Mouse (Mus musculus) liver, embryonic 13.5 days (tissue): ENCODE data around the gene Pum1. TPM values are rescaled to one million over a fixed set of nuclear protein-coding genes. Genes with fewer than 3 reads are reported as not detected.

Source experiments
- ATAC-seq: fragments of 200-750 bp; cut with Nextera tagmentation; 2 replicates; pipeline ENCODE4 v1.8.0; 2017; ENCODE audit warnings: low read depth, mild to moderate bottlenecking, moderate number of reproducible peaks, moderate library complexity
- DNase-seq: peaks from one replicate; pipeline ENCODE4 v3.0.0; 2022
- H3K27ac ChIP-seq: fragments of 300-500 bp; sonication (generic); 2 replicates; pipeline ENCODE4 v1.5.1; 2015; ENCODE audit warnings: moderate library complexity, mild to moderate bottlenecking, inconsistent platforms
- H3K27me3 ChIP-seq: fragments of 300-500 bp; sonication (generic); 2 replicates; pipeline ENCODE4 v1.6.1; 2015; ENCODE audit warnings: mild to moderate bottlenecking, inconsistent platforms
- H3K36me3 ChIP-seq: fragments of 300-500 bp; sonication (generic); 2 replicates; pipeline ENCODE4 v1.6.1; 2015; ENCODE audit warnings: mild to moderate bottlenecking, inconsistent platforms
- H3K4me1 ChIP-seq: fragments of 300-500 bp; sonication (generic); replicated peaks from 2 replicates; pipeline ENCODE4 v1.6.1; 2015; ENCODE audit warnings: inconsistent platforms
- H3K4me2 ChIP-seq: fragments of 300-500 bp; sonication (generic); 2 replicates; pipeline ENCODE4 v1.6.1; 2015; ENCODE audit warnings: inconsistent platforms, mild to moderate bottlenecking, moderate library complexity
- H3K4me3 ChIP-seq: fragments of 300-500 bp; sonication (generic); replicated peaks from 2 replicates; pipeline ENCODE4 v1.5.1; 2015; ENCODE audit warnings: mild to moderate bottlenecking, inconsistent platforms
- H3K9ac ChIP-seq: fragments of 300-500 bp; sonication (generic); 2 replicates; pipeline ENCODE4 v1.6.1; 2015; ENCODE audit warnings: mild to moderate bottlenecking, inconsistent platforms
- H3K9me3 ChIP-seq: fragments of 300-500 bp; sonication (generic); replicated peaks from 2 replicates; pipeline ENCODE4 v1.6.1; 2016; ENCODE audit warnings: inconsistent platforms
- WGBS: fragments of 180-500 bp; shearing (Covaris S2); methylation state at CpG from one replicate; pipeline ENCODE4 v1.1.7; 2015; ENCODE audit not compliant: insufficient replicate concordance; 5-methylcytosine and 5-hydroxymethylcytosine counted together
- polyA plus RNA-seq: library from polyadenylated mRNA; unstranded; fragments of >200 nt; fragmentation: Nextera tagmentation; extraction: Ambion mirVana; gene quantifications from 2 replicates; pipeline ENCODE4 v1.2.1, GENCODE M21; 2015

Pum1 gene
- polyA plus RNA-seq, 1 experiment from 2014 or later, result 29.7 TPM

DNA sequence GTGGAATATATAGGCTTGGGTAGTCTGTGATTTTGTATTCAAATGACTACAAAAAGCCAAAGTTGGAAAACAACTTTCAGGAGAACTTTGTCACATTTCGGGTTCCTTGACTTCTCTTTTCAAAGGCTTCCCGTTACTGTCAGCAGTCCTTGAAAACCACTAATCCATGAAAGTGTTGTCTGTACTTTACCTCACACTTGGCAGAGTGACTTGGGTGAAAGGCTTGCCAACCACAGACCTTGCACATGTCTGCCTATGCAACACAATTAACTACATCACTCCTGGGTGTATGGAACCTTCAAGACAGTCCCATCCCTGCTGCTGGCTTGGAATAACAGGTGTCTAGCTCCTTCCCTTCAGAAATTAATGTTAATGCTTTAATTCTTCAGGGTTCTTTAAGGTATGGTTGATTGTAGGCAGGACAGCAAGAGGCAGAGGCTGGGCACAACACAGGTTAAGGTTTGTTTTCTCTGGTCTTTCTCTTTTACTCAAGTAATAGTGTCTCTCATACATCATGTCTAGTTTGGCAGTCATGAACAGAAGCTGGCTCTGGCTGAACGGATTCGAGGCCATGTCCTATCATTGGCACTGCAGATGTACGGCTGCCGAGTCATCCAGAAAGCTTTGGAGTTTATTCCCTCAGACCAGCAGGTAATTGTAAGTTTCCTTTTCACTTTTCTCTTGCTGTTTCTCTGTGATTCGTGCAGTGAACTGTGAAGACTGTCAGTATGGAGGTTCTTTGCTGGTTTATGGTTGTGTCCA, 102.5 kb downstream of the Pum1 start:
- 84% methylated on average over 7 of the region's 7 CpGs for WGBS
- Histone ChIP-seq H3K9ac (no peak overlapping the region), H3K36me3 (peaks cover 99% of the 10 kb centered on the region), H3K9me3 (no peaks in the 10 kb centered on the region), H3K4me3 (no peak overlapping the region), H3K4me2 (no peak overlapping the region), H3K4me1 (peaks cover 8% of the 10 kb centered on the region), H3K27ac (no peak overlapping the region), H3K27me3 (no peaks in the 10 kb centered on the region)
- no peak for ATAC-seq
- no peak for DNase-seq

DNA sequence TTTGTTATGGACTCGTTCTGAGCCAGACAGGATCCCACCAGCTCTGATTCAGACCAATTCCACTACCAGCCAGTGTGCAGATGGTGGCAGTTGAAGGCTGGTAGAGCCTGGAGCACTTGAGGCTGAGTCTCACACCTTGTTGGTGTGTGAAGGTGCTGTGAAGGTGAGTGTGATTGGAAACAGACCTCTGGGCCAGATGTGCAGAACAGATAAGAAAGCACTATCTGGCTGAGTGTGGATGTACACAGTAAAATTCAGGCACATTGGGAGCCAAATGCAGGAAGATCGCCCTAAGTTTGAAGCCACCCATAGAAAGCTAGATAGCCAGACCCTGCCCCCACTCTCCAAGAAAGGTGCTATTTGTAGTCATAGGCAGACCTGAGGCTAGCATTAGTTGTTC, 103.3 kb downstream of the Pum1 start:
- Histone ChIP-seq H3K4me1 (peaks cover 8% of the 10 kb centered on the region), H3K9ac (no peak overlapping the region), H3K4me3 (no peak overlapping the region), H3K4me2 (no peak overlapping the region), H3K9me3 (no peaks in the 10 kb centered on the region), H3K27me3 (no peaks in the 10 kb centered on the region), H3K36me3 (peaks cover 99% of the 10 kb centered on the region), H3K27ac (no peak overlapping the region)
- WGBS, result 70% methylated on average over 2 of the region's 2 CpGs
- ATAC-seq (0 out of 2 replicates have a peak, but pooled peaks have one; percentile 30), DNase-seq (no peak)

DNA sequence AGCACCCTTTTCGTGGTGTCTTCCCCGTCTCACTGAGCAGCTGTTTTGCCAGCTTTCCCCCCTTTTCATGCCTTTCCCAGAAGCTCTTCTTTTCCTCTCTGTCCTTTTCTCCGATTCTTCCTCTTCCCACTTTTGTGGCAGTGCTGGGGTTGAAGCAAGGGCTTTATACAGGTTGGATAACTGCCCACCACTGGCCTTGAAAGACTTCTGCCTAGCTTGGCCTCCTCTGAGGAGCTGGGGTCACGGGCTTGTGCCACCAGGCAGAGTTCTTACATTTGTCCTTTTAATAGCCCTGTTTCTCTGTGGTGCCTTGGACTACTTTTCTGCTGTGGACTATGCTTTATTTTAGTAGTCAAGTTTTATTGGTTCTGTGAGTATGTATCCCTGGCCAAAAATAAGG, 103.8 kb downstream of the Pum1 start:
- H3K4me3 ChIP-seq, result no peak overlapping the region
- no peak overlapping the region for H3K27ac ChIP-seq
- peaks cover 8% of the 10 kb centered on the region for H3K4me1 ChIP-seq
- H3K4me2 ChIP-seq, result no peak overlapping the region
- H3K27me3 ChIP-seq, result no peaks in the 10 kb centered on the region
- 82% methylated on average over 4 of the region's 4 CpGs for WGBS
- peaks cover 99% of the 10 kb centered on the region for H3K36me3 ChIP-seq
- no peaks in the 10 kb centered on the region for H3K9me3 ChIP-seq
- DNase-seq (no peak), ATAC-seq (no peak)
- H3K9ac ChIP-seq, result no peak overlapping the region

- Histone ChIP-seq H3K9ac (no peak overlapping the region), H3K27me3 (no peaks in the 10 kb centered on the region), H3K9me3 (no peaks in the 10 kb centered on the region), H3K4me2 (no peak overlapping the region), H3K4me1 (no peaks in the 10 kb centered on the region), H3K36me3 (peaks cover 95% of the 10 kb centered on the region), H3K4me3 (no peak overlapping the region), H3K27ac (no peak overlapping the region)
- ATAC-seq (no peak), DNase-seq (no peak)
- 95% methylated on average over 4 of the region's 4 CpGs for WGBS
These were observed 110.8 kb downstream of the Pum1 start for GRCm38 (mm10) chr4:130773899-130774298.

DNA sequence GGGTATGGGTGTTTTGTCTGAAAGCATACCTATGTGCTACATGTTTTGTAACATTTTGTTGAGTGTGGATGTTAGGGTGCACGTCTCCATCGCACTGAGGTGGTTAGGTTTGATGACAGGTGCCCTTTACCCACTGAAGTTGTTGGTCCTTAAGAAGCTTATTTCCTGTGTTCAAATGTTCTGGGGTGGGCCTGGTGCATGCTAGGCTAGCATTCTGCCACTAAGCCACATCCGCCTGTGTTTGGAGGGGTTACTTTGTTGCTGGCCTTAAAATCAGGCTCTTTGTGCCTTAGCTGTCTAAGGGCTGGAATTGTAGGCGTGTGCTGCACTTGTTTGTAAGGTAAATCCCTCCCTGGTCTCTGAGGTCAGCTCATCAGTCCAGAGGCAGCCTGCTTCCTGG, 111.7 kb downstream of the Pum1 start:
- Histone ChIP-seq H3K27ac (no peak overlapping the region), H3K27me3 (no peaks in the 10 kb centered on the region), H3K9ac (no peak overlapping the region), H3K9me3 (no peaks in the 10 kb centered on the region), H3K4me3 (no peak overlapping the region), H3K4me2 (no peak overlapping the region), H3K4me1 (no peaks in the 10 kb centered on the region), H3K36me3 (peaks cover 96% of the 10 kb centered on the region)
- DNase-seq, result no peak
- WGBS, result 91% methylated on average over 4 of the region's 4 CpGs
- ATAC-seq, result no peak

DNA sequence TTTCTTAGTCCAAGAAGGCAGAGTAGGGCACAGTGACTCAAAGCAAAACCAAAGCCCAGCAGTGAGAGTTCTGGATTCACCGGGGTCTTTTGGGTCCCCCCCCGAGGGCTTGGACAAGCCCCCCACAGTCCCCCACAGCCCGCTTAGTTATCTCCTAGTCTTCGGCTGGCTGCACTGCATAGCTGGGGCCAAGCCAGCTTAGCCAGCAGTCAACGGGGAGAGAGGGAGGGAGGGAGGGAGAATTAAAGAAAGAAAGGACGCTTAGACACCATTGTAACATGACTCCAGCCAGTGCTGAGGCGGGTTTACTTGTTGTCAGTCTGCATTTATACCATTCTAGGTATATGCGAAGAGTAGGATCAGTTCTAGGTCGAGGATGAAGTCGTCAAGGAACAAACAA, 114.5 kb downstream of the Pum1 start:
- H3K4me2 ChIP-seq, result no peak overlapping the region
- no peak overlapping the region for H3K9ac ChIP-seq
- peaks cover 94% of the 10 kb centered on the region for H3K36me3 ChIP-seq
- H3K4me1 ChIP-seq, result no peaks in the 10 kb centered on the region
- H3K4me3 ChIP-seq, result no peak overlapping the region
- ATAC-seq (no peak), DNase-seq (no peak)
- H3K27ac ChIP-seq, result no peak overlapping the region
- WGBS, result 85% methylated on average over 10 of the region's 10 CpGs
- H3K9me3 ChIP-seq, result no peaks in the 10 kb centered on the region
- H3K27me3 ChIP-seq, result no peaks in the 10 kb centered on the region

DNA sequence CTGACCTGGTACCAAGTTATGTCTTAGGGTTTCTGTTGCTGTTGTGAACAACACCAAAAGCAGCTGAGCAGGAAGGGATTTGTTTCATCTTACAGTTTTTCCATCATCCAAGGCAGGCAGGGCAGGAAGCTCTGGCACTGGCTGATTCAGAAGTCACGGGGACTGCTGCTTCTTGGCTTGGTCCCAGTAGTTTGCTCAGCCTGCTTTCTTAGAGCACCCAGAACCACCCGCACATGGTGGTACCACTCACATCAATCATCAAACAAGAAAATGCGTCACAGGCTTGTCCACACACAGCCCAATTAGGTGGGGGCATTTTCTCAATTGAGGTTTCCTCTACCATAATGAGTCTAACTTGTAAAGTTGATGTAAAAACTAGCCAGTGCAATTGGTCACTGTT, 115.9 kb downstream of the Pum1 start:
- 87% methylated on average over 3 of the region's 3 CpGs for WGBS
- ATAC-seq, result no peak

GRCm38 (mm10) chr4:130782492-130782891, 119.4 kb downstream of the Pum1 start:
- Histone ChIP-seq H3K27ac (no peak overlapping the region), H3K36me3 (peaks cover 49% of the 10 kb centered on the region), H3K4me3 (no peak overlapping the region)

More for the DNA sequence above, 115.9 kb downstream of the Pum1 start:
- Histone ChIP-seq H3K9me3 (no peaks in the 10 kb centered on the region), H3K9ac (no peak overlapping the region), H3K4me3 (no peak overlapping the region), H3K4me2 (no peak overlapping the region), H3K27ac (no peak overlapping the region), H3K36me3 (peaks cover 81% of the 10 kb centered on the region), H3K4me1 (no peaks in the 10 kb centered on the region), H3K27me3 (no peaks in the 10 kb centered on the region)
- DNase-seq, result no peak

GRCm38 (mm10) chr4:130784755-130785154, 121.6 kb downstream of the Pum1 start:
- WGBS, result 29% methylated on average over 4 of the region's 4 CpGs
- Histone ChIP-seq H3K9me3 (no peaks in the 10 kb centered on the region), H3K9ac (no peak overlapping the region), H3K27me3 (no peaks in the 10 kb centered on the region), H3K36me3 (peaks cover 26% of the 10 kb centered on the region), H3K27ac (no peak overlapping the region), H3K4me2 (no peak overlapping the region), H3K4me3 (no peak overlapping the region), H3K4me1 (no peaks in the 10 kb centered on the region)
- DNase-seq, result no peak
- no peak for ATAC-seq

More at GRCm38 (mm10) chr4:130782492-130782891, 119.4 kb downstream of the Pum1 start:
- ATAC-seq (no peak), DNase-seq (no peak)
- Histone ChIP-seq H3K9ac (no peak overlapping the region), H3K4me2 (no peak overlapping the region), H3K4me1 (no peaks in the 10 kb centered on the region), H3K9me3 (no peaks in the 10 kb centered on the region), H3K27me3 (no peaks in the 10 kb centered on the region)
- WGBS, result 65% methylated on average over 2 of the region's 2 CpGs

- no peak overlapping the region for H3K9ac ChIP-seq
- no peaks in the 10 kb centered on the region for H3K9me3 ChIP-seq
- no peak overlapping the region for H3K4me2 ChIP-seq
- H3K36me3 ChIP-seq, result peaks cover 2% of the 10 kb centered on the region
- DNase-seq (no peak), ATAC-seq (no peak)
- no peak overlapping the region for H3K4me3 ChIP-seq
- H3K4me1 ChIP-seq, result peaks cover 4% of the 10 kb centered on the region
- WGBS, result 59% methylated on average over 5 of the region's 5 CpGs
- no peak overlapping the region for H3K27ac ChIP-seq
- H3K27me3 ChIP-seq, result peaks cover 23% of the 10 kb centered on the region
These were observed 124.4 kb downstream of the Pum1 start for GRCm38 (mm10) chr4:130787530-130787929.

DNA sequence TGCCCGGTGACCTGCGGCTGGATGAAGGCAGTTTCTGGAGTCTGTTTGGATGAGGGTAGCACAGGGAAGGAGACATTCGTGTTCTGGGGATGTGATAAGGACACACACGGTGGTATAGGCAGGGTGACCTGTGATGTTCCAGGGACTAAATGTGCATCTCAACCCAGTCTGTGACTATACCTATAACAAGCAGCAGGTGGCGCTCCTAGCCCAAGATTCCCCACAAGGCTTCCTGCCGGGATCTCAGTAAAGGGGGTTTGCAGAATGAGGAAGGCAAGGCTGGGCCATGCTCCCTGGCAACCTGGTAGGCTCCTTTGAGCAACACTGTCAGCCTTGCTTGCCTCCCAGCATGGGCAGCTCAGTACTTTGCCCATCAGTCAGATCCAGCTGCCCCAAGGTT, 127.1 kb downstream of the Pum1 start:
- ATAC-seq, result no peak
- Histone ChIP-seq H3K4me2 (no peak overlapping the region), H3K27me3 (peaks cover 47% of the 10 kb centered on the region), H3K27ac (no peak overlapping the region), H3K9ac (no peak overlapping the region), H3K36me3 (no peaks in the 10 kb centered on the region), H3K9me3 (no peaks in the 10 kb centered on the region), H3K4me3 (no peak overlapping the region), H3K4me1 (peaks cover 10% of the 10 kb centered on the region)
- peak; percentile 45 for DNase-seq
- 6% methylated on average over 6 of the region's 6 CpGs for WGBS

DNA sequence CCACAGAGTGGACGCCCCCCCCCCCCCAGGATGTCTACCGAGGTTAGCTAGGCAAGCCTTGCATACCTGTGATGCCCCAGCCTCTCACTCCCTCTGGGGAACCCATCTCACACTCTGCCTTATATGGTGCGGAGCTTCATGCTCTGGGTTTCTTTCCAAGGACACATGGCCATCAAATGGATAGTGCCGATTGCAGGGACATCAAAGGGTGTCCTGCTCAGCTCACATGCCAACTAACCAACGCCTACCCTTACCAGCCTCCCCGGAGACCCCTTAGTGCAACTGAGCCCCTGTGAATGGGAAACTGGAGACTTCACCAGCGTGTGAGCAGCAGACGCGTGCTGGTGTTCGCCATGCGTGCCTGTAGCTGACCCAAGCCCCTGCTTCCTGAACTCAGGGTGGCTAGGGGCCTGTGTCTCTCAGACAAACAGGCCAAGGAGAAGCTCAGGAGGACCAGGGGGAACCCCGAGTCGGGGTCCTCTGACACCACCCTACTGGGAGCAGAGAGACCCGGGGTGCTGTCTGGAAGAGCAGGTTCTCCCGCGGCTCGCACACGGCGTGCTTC, 128.8 kb downstream of the Pum1 start:
- WGBS, result 7% methylated on average over 19 of the region's 19 CpGs
- DNase-seq (no peak), ATAC-seq (no peak)
- Histone ChIP-seq H3K4me1 (peaks cover 10% of the 10 kb centered on the region), H3K27me3 (peaks cover 57% of the 10 kb centered on the region), H3K4me3 (peak overlapping the region; percentile 63), H3K27ac (no peak overlapping the region), H3K36me3 (no peaks in the 10 kb centered on the region), H3K4me2 (peak overlapping the region; percentile 76), H3K9me3 (no peaks in the 10 kb centered on the region), H3K9ac (peak overlapping the region; percentile 63)
